Mouse (Mus musculus) megakaryocyte, embryonic 14.5 days (primary cell): ENCODE data around the gene Tcp11.

Experiments used
- FLI1 ChIP-seq: IDR thresholded peaks from 2 replicates; pipeline ENCODE4 v1.6.1; 2012; ENCODE audit warnings: low read length, inconsistent platforms, mixed read lengths
- GATA1 ChIP-seq: IDR thresholded peaks from 3 replicates; pipeline ENCODE4 v1.6.1; 2012; ENCODE audit warnings: mixed read lengths, low read length, inconsistent platforms, borderline replicate concordance

DNA sequence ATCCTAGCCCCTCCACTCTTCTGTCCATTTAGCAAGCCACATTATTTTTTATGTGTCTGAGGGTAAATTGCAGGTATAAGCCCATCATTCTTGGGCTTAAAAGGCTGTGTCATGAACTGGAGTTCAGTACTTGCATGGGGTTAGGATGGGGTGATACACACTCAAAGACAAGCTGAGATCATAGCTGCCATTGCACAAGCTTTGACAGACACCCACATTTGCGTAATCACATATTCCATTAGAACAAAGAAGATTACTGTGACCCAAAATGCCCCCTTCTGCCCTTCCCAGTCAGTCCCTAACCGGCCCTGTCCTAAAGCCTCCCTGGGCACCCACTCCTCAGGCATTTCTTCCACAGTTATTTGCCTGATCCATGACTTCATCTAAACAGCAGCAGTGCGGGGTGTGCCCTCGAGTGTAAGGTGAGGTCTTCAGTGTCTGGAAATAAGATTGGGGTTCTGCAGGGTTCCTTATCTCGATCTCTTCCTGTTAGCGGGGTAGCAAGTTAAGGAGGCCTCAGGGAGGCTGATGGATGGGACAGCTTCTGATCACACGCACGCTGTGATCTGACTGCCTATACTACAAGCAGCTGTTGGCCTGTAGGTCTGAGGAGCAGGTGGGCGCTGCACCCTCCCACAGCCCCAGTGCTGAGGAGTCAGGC is 49.0 kb downstream of the Tcp11 start:
- TF ChIP-seq FLI1 = no peak
- TF ChIP-seq GATA1 = no peak
